Mouse (Mus musculus) thymus, postnatal 36 days (tissue): ENCODE results near the gene Nup85.

ENCODE experiments used
- DNase-seq, 2 experiments: peaks; one replicate each; pipeline ENCODE4 v3.0.0; 2022; ENCODE audit warnings: mixed read lengths in 2 of 2

Nup85 gene

GRCm38 (mm10) chr11:115584376-115585073 lies 20.3 kb downstream of the Nup85 start:
- no peak for DNase-seq

GRCm38 (mm10) chr11:115585573-115586100 lies 21.4 kb downstream of the Nup85 start:
- no peak for DNase-seq

- DNase-seq = no peak
These were observed 22.2 kb downstream of the Nup85 start for GRCm38 (mm10) chr11:115586403-115586802.

- no peak for DNase-seq
These were observed 23.8 kb downstream of the Nup85 start for GRCm38 (mm10) chr11:115587984-115588383.

- no peak for DNase-seq
These were observed 26.4 kb downstream of the Nup85 start for GRCm38 (mm10) chr11:115590526-115591075.

GRCm38 (mm10) chr11:115595209-115595608 lies 31.0 kb downstream of the Nup85 start:
- DNase-seq = no peak

- no peak for DNase-seq
These were observed 34.1 kb downstream of the Nup85 start for GRCm38 (mm10) chr11:115598309-115598708.

- no peak for DNase-seq
These were observed 35.5 kb downstream of the Nup85 start for GRCm38 (mm10) chr11:115599722-115600121.

- no peak for DNase-seq
These were observed 36.5 kb downstream of the Nup85 start for GRCm38 (mm10) chr11:115600743-115601142.

- DNase-seq = no peak
These were observed 36.9 kb downstream of the Nup85 start for GRCm38 (mm10) chr11:115601174-115601573.

GRCm38 (mm10) chr11:115603128-115603475 lies 38.9 kb downstream of the Nup85 start:
- DNase-seq = no peak

- DNase-seq = peak; percentile 92
These were observed 39.5 kb downstream of the Nup85 start, which contains the start of the genes Mrps7 and Gga3 for GRCm38 (mm10) chr11:115603476-115604303. Mrps7 (plus strand) TSS chr11:115603925. Gga3 (minus strand) TSS chr11:115604051.

- peak in 1 of 2 experiments; percentile 55 for DNase-seq
These were observed 40.1 kb downstream of the Nup85 start for GRCm38 (mm10) chr11:115604304-115604696.

- DNase-seq = no peak
These were observed 42.5 kb downstream of the Nup85 start for GRCm38 (mm10) chr11:115606733-115607132.

- no peak for DNase-seq
These were observed 44.5 kb downstream of the Nup85 start for GRCm38 (mm10) chr11:115608421-115609399.

- DNase-seq = no peak
These were observed 45.3 kb downstream of the Nup85 start for GRCm38 (mm10) chr11:115609576-115609975.

- no peak for DNase-seq
These were observed 46.9 kb downstream of the Nup85 start for GRCm38 (mm10) chr11:115611173-115611572.

- DNase-seq = peak; percentile 41 to 54
These were observed 47.8 kb downstream of the Nup85 start for GRCm38 (mm10) chr11:115612059-115612409.

GRCm38 (mm10) chr11:115612410-115613137 lies 48.3 kb downstream of the Nup85 start, which contains the start of gene Mif4gd:
Mif4gd (minus strand) TSS chr11:115612969.
- DNase-seq = peak; percentile 96 to 99

- DNase-seq = peak in 1 of 2 experiments; percentile 58
These were observed 49.1 kb downstream of the Nup85 start for GRCm38 (mm10) chr11:115613138-115613945.
